Mouse (Mus musculus) erythroblast, adult 5-6 weeks (primary cell): ENCODE data around the gene Sgsm3. TPM values are rescaled to one million over a fixed set of nuclear protein-coding genes. Genes with fewer than 3 reads are reported as not detected.

Source experiments
- ATAC-seq: replicated peaks from 2 replicates; pipeline ENCODE4 v1.8.0; 2016; ENCODE audit warnings: moderate number of reproducible peaks, mild to moderate bottlenecking, moderate TSS enrichment, inconsistent platforms; ENCODE audit not compliant: poor library complexity, low FRiP score, severe bottlenecking
- total RNA-seq, 2 experiments: library from RNA; stranded (forward) in 1 of 2; stranded (reverse) in 1 of 2; fragments of 150-400 nt in 1 of 2; fragments of 200-764, 138-1000 nt in 1 of 2; gene quantifications; 2 replicates each; pipeline versions ENCODE4 v1.2.3 to v1.2.4; 2015 to 2017; ENCODE audit warnings: low replicate concordance in 2 of 2

Gene Sgsm3
- total RNA-seq, 2 experiments from 2014 or later = 5.6 to 9.5 TPM

GRCm38 (mm10) chr15:81049401-81050053 is 72.0 kb downstream of the Sgsm3 start:
- no peak for ATAC-seq

- ATAC-seq = no peak
These were observed 72.9 kb downstream of the Sgsm3 start for GRCm38 (mm10) chr15:81050488-81050887.

- ATAC-seq = no peak
These were observed 74.9 kb downstream of the Sgsm3 start for GRCm38 (mm10) chr15:81052491-81052890.

GRCm38 (mm10) chr15:81055488-81055887 is 77.9 kb downstream of the Sgsm3 start:
- ATAC-seq = no peak

- no peak for ATAC-seq
These were observed 80.2 kb downstream of the Sgsm3 start for GRCm38 (mm10) chr15:81057736-81058135.

- ATAC-seq = no peak
These were observed 83.4 kb downstream of the Sgsm3 start for GRCm38 (mm10) chr15:81060975-81061374.

Other genes with a start within 250 kb of the Sgsm3 start
- gene Adsl, start 29.3 kb upstream of the Sgsm3 start, total RNA-seq (2015; ENCODE audit: low replicate concordance) = 9.6 and 13.2 TPM in 2 replicates
- 20.2 and 29.2 TPM in 2 replicates for gene Adsl, start 29.3 kb upstream of the Sgsm3 start, total RNA-seq (2017; ENCODE audit: low replicate concordance)
- 12.7 and 19.2 TPM in 2 replicates for gene Mrtfa, start 213.0 kb downstream of the Sgsm3 start, total RNA-seq (2015; ENCODE audit: low replicate concordance)
- 4.9 and 10.9 TPM in 2 replicates for gene Mrtfa, start 213.0 kb downstream of the Sgsm3 start, total RNA-seq (2017; ENCODE audit: low replicate concordance)